Mouse (Mus musculus) mouse embryonic stem cell (cell line): ENCODE data around the gene Smad5.

Experiments used
- in situ Hi-C, 2 experiments: fragments of 300-500 bp; cut with MboI; formaldehyde crosslinking; loops; 1 replicate in 1 of 2; 3 replicates in 1 of 2; pipeline ENCODE4 v1.14.3; 2019 to 2020; ENCODE audit warnings: low sequenced_read_pairs in 2 of 2, low pct_unique_long_range_greater_than_20kb in 1 of 2, mixed read lengths in 1 of 2; ENCODE audit not compliant: unreplicated experiment in 1 of 2

Smad5 gene

GRCm38 (mm10) chr13:56746739-56747532 is 44.1 kb downstream of the Smad5 start:
- in situ Hi-C loops: no loop called here

- in situ Hi-C loops: no loop called here
Measured at GRCm38 (mm10) chr13:56747554-56747953, 44.7 kb downstream of the Smad5 start.

- in situ Hi-C loops: no loop called here
Measured at GRCm38 (mm10) chr13:56749377-56749776, 46.6 kb downstream of the Smad5 start.

- in situ Hi-C loops: no loop called here
Measured at GRCm38 (mm10) chr13:56751774-56752173, 49.0 kb downstream of the Smad5 start.

GRCm38 (mm10) chr13:56752474-56753191 is 49.8 kb downstream of the Smad5 start:
- in situ Hi-C loops: no loop called here

- in situ Hi-C loops: no loop called here
Measured at GRCm38 (mm10) chr13:56753192-56753951, 50.6 kb downstream of the Smad5 start, which contains the start of gene Gm45623. Gene Gm45623 (minus strand): TSS chr13:56753827.

GRCm38 (mm10) chr13:56755871-56756270 is 53.1 kb downstream of the Smad5 start:
- in situ Hi-C loops: no loop called here

GRCm38 (mm10) chr13:56757201-56757600 is 54.4 kb downstream of the Smad5 start:
- in situ Hi-C loops: no loop called here

GRCm38 (mm10) chr13:56758492-56758891 is 55.7 kb downstream of the Smad5 start:
- in situ Hi-C loops: no loop called here

- in situ Hi-C loops: loop anchor here in 1 of 2 experiments (10.0 kb wide), 1 partner anchor 278 kb away; the partner anchor contains the start of gene Il9
Measured at GRCm38 (mm10) chr13:56762446-56763229, 59.8 kb downstream of the Smad5 start.

GRCm38 (mm10) chr13:56765284-56766032 is 62.6 kb downstream of the Smad5 start:
- in situ Hi-C loops: loop anchor here in 1 of 2 experiments (10.0 kb wide), 1 partner anchor 281 kb away; the partner anchor contains the start of gene Il9

- in situ Hi-C loops: loop anchor here in 1 of 2 experiments (10.0 kb wide), 1 partner anchor 281 kb away; the partner anchor contains the start of gene Il9
Measured at GRCm38 (mm10) chr13:56766211-56766610, 63.4 kb downstream of the Smad5 start.

GRCm38 (mm10) chr13:56769431-56769830 is 66.6 kb downstream of the Smad5 start:
- in situ Hi-C loops: loop anchor here in 1 of 2 experiments (10.0 kb wide), 1 partner anchor 285 kb away; the partner anchor contains the start of gene Il9

- in situ Hi-C loops: no loop called here
Measured at GRCm38 (mm10) chr13:56770136-56770578, 67.3 kb downstream of the Smad5 start.

- in situ Hi-C loops: no loop called here
Measured at GRCm38 (mm10) chr13:56770786-56771185, 68.0 kb downstream of the Smad5 start.

- in situ Hi-C loops: no loop called here
Measured at GRCm38 (mm10) chr13:56772592-56772991, 69.8 kb downstream of the Smad5 start.

- in situ Hi-C loops: no loop called here
Measured at GRCm38 (mm10) chr13:56773262-56773870, 70.6 kb downstream of the Smad5 start.
